Mouse (Mus musculus) kidney, postnatal 14 days (tissue): ENCODE results near the gene Rnf166.

Experiments
- DNase-seq: peaks from one replicate; pipeline ENCODE4 v3.0.0; 2022; ENCODE audit warnings: mixed read lengths

The Rnf166 gene

DNA sequence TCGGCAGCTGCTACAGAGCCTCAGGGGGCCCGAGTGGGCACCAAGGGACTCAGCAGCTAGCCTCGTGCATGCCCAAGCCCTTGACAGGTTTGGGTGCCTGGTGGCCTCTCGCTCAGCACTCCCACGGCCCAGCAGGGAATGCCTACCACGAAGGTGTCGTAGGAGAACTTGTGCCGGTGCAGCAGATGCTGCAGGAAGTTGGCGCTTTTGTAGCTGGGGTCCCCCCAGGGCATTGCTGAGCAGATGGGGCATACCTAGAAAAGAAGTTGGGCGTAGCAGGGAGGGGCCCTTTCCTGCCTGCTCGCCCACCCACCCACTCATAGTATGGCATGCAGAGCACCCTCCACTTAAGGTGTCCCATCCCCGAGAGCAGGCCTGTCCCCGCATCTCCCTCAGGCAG, 8.0 kb downstream of the Rnf166 start:
- no peak for DNase-seq

DNA sequence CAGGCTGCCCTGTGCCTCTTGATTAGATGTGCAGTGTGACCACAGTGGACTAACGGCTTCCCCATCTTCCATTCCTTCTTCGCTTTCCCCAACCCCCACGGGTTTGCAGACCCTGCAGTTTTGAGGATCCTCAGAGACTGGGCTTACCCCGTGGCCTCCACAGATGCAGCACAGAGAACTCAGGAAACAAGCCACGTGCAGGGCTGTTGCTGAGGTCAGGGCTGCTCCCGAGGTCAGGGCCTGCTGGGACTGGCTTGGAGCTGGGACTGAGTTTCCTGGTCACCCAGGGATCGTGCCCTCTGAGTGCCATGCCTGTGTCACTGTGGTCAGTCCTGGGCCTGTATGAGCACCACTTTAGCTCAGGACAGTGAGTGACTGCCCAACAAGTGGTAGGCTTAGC, 10.9 kb downstream of the Rnf166 start:
- DNase-seq, result no peak

DNA sequence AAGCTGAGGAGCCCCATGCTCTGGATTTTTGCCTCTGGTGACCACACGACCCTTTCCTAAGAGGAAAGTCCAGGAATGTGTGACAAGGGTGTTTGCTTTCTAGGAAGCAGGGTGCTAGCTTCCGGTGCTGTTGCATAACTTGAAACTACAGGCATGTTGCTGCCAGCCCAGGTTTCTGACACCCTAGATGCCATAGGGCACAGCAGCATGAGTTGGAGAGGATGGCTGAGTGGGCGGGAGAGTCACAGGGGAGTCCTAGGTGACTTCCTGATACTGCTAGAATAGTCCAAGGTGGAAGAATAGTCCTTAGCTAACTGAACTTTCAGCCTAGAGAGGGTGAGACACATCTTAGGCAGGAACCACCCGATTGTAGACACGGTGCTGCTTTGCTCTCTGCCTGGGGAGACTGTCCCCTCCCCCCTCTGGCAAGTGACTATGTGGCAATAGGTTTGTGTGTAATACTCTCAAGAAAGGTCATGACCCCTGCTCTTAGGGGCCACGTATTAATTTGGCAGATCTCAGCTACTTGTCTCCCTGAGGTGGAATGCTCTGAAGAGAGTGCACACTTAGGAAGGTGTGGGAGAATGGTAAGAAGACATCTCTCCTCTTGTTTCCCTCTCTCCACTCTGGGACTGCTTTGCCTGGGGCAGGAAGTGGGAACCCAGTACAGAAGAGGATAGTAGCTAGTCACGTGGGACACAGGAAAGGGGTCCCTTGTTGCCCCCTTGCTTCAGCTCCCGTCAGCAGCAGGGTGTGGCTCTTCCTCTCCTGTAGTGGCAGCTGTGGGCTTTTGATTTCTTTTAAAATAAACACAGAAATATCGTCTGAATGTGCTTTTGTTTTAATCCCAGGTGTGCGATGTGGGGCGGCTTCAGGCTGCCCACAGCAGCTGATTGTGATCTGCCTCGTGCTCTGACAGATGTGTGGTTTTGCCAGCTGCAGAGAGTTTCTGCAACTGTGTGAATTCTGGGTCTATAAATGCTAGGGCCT, 11.9 kb downstream of the Rnf166 start:
- DNase-seq, result no peak

DNA sequence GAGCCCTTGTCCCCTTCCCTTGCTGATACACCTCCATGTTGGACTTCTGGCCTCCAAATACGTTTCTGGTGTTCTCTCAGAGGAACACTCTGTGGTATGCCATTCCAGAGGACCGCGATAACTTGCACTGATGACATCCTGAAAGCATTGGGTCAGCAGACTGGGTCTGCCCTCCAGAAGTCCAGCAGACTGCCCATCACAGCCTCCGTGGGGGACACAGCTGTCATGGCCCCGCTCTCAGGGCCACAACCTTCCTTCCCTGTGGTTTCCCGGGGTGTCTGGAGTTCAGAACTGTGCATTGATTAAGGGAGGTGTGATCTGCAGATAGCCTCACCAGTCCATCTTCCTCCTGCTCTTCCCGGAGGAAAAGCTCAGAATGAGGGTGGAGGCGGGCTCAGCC, 13.4 kb downstream of the Rnf166 start:
- no peak for DNase-seq

DNA sequence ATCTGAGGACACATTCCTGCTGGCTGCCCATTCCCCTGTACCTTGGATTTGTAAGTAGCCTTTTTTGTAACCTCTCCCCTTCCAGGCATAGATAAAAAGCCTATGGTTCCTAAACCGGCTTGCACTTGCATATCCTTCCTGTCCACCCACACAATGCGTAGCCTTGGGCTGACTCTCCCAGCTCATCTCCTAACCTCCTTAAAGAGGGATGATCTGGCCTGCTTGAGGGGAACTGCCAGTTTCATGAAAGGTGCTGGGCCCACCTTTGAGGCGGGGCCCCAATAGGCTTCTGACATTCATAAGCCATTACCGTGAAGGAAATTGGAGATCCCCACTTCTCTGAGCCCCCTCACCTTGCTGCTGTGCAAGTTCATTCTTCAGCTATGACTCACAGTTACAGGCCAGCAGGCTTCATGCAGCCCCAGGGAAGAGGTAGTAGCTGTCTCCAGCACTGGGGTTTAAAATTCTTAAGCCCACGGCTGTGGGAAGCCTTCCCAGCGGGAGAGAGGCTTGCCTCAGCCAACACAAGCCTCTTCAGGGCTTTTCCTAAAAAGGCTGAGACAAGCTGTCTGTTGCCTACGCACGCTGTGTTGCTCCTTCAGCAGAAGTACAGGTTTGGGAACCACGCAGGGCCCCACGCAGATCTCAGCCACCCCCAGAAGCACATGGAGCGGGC, 14.3 kb downstream of the Rnf166 start:
- DNase-seq, result no peak

DNA sequence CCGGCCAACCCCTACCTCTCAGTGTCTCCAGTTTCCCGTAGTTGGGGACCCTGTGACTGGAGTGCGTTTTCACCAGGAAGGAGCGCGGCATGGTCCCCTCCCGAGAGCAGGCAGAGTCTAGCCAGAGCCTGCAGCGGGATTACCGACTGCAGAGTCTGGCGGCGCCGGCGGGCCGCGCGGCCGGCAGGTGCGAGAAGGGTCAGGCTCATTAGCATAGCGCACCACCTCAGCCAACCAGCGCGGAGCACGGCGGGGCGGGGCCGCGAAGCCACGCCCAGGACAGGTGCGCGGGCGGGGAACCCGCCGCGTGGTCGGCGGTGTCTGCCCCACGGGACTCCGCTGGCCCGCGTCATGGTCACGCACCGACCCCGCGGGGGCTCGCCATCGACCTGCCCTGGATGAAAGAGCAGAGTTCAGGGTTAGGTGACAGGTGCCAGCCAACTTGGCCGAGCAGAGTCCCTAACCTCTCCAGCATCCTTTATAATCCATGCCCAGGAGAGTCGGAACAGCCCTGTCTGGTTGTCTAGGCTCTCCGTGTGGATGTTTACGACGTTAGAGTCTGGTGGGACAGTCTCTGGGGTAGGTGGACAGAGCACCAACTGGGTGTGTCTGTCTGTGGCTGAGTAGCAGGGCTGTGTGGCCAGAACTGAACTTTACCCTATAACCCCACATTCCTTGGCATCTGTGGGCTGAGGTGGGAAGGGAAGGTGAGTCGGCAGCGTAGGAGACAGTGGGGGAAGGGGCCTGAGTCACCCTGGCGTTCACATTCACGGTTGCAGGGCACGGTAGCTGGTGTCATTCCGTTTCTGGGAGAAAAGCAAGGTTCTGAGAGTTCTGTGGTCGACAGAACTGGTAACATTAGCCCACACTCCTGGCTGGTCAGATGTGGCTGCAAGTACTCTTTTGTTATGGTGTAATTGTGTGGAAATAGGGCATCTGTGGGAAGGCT, 15.1 kb downstream of the Rnf166 start, which contains the start of gene Snai3:
TSS of gene Snai3 (minus strand) at position 210 of the 949 bp plus-strand sequence.
- DNase-seq, result peak; percentile 87

DNA sequence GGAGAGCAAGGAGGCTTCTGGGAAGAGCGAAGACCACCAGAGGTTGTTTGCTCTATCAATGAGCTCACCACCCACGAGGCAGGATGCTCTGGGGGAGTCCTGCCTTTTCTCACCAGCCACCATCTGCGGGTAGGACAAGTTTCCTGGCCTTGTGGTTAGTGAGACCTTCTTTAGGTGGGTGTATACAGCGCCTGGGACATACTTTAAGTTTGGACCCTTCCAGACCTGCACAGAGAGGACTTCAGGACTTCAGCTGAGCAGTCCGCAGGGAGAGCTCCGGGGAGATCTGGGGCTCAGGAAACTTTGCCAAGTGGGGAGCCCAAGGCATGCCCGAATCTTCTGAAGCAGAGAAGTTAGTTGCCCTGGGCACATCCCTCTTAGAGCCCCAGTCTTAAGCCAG, 15.9 kb downstream of the Rnf166 start:
- DNase-seq, result no peak

DNA sequence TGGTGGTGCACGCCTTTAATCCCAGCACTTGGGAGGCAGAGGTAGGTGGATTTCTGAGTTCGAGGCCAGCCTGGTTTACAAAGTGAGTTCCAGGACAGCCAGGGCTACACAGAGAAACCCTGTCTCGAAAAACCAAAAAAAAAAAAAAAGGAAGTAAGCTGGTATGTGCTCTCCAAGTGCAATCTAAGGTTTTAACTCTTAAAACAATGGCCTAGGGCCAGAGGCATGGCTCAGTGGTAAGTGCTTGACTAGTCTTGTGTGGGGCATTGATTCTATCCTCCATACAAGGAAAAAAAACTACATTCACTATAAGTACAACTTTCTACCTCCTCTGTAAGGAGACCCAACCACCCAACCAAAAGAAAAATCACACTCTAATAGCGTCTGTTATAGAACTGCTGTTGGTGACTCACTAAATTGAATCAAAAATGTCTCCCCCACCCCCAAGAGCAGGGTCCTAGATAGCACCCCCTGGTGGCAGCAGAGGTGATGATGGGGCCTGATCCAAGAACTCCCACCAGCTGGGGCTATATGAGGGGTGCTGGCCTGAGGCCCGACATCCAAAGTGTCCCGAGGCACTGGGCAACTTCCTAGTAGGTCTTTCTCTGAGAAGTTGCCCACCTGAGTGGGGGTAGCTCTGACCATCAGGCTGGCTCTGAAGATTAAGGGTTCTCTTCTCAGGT, 16.5 kb downstream of the Rnf166 start:
- no peak for DNase-seq

DNA sequence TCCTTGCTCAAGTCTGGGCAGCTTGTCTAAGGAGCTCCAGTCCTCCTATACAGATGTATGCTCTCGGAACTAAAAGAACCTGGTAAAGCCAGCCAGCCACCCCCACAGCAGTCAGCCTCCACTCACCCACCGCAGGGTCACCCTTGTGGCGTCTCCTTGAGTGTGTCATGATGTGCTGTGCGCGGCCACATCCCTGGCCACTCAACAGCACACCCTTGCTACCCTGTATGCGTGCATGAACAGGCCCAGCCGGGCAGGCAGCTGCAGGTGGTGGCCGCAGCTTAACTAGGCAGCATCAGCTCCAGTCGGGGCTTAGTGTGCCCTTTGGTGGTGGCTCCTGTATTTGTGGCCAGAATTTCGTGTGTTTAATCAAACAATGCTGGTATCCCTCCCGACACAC, 18.7 kb downstream of the Rnf166 start:
- no peak for DNase-seq

DNA sequence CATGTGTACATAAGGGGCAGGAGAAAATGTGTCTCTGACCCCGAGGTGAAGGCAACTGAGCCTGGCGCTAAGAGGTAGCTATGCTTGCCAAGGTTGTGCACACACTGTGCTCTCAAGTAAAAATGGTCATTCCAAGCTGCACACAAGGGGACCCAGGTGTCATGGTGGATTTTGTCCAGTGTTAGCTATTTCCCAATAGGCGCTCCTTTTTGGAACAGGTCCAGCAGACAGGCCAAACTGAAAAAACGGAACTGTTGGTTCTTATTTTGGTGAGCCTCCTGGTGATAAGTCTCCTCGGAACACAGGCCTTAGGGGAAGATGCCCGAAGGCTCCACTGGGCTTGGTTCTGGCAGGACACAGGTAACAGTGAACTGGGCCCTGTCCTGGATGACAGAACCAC, 21.5 kb downstream of the Rnf166 start:
- DNase-seq, result no peak

DNA sequence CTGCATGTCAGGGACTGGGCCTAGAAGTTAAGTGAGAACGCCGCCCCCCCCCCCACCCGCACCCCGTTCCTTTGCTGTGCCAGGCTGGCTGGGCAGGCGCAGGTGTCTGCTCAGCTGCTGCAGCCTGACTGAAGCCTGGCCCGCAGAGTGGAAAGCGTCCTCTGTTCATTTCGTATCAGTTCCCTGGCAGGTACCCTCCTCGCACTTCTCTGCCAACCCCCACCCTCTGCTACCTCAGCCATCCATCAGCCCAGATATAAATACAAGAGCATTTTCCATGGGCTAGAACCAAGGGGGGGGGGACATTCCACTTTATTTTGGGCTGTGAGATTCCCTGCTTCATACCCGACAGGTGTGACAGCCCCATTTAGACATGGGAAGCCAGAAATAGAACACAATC, 23.7 kb downstream of the Rnf166 start:
- no peak for DNase-seq

DNA sequence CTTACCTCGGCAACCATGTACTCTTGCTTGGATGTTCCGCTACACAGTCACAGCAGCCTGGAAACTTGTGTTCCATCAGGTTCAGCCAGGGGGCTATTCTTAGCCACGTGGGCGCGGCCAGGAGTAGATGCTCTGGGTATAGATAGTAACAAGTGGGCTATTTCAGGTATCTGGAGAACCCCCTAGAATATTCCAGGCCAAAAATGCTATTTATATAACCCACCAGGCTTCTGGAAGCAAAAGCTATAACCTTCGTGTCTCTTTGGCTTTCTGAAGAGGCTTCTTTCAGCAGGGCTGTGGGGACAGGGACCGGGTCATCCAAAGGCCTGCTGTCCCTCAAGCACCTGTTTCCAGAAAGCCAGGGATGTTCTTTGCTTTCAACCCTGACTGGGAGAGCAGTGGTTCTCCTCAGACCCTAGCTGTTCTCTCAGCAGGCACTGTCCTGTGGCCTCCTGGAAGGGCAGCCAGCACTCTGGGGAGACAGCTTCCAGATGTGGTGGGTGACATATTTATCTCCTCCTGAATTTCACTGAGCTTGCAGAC, 24.6 kb downstream of the Rnf166 start:
- no peak for DNase-seq

DNA sequence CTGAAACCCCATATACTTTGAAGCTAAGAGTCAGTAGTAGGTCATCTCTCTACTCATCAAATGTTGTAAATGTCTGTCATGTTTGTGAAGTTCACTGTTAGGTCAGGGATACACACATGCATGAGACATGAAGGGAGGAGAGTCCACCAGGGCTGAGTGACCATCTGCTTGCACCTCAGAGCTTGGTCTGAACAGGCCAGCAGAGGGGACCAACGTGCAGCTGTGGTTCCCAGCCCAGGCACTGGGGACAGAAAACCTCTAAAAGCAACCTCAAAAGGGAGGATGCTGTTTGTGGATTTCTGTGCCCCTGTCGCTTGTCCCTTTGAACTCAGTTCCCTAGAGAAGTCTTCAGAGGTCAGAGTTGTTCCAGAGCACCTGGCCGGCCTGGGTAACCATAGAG, 30.7 kb downstream of the Rnf166 start:
- no peak for DNase-seq

DNA sequence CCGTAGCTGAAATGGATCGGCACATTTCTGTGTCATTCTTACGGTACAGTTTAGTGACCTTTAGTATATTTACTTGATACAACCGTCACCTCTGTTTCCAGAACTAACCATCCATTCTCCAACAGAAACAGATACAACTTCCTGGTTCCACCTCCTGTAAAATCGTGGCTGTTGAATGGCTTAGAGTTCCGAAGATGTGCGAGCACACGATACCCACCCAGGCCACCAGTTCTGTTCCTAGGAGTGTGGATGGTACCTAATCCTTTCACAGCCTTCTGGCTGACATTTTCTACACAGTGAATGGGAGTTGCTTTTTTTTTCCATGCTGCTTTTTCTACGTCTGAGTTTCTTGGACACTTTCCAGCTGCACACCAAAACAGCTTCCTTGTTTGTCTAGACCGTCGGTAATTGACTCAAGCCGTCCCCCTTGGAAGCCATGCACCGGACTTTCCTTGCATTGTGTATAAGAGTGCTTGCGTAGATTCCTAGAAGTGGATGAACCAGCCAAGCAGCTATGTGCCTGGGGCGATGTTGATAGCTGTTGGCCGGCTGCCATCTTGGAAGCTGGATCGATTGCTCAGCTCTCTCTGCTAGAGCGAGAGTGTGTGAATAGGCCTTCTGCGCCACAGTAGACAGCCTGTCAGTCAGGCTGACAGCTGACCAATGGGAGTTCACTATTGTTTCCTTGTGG, 31.7 kb downstream of the Rnf166 start:
- DNase-seq, result peak; percentile 91

DNA sequence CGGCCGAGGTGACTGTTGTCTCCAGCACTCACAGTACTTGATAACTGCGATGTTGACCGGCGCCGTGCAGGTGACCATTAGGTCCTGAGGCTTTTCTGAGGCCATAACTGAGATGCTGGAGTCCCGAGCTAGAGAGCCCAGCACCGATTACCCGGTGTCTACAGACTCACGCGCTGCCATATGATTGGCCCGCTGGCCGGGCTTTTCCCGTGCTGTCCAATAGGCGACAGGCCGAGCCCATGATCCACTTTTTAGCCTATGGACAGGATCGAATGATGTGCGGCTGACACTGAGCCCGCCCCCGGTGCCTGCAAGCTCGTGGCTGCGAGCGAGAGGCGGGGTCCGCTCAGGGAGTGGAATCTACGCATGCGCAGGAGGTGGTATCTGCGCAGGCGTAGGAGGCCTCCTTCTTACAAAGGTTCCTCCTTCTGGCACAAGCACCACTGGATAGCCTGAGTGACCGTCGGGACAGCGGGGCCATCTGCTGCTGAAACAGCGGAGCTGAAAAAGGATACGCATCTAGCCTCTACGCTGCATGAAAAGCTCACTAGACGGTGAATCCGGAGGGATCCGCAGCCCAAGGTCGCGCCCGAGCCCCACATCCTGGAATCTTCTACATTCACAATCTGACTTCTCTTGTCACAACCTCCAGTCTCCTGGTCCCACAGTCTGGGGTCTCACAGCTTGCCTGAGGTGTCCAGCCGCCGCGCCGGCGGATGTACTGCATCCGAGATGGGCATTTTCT, 32.4 kb downstream of the Rnf166 start, which contains the start of gene Mvd:
TSS of gene Mvd (minus strand) at position 161 of the 745 bp plus-strand sequence.
- peak; percentile 100 for DNase-seq

DNA sequence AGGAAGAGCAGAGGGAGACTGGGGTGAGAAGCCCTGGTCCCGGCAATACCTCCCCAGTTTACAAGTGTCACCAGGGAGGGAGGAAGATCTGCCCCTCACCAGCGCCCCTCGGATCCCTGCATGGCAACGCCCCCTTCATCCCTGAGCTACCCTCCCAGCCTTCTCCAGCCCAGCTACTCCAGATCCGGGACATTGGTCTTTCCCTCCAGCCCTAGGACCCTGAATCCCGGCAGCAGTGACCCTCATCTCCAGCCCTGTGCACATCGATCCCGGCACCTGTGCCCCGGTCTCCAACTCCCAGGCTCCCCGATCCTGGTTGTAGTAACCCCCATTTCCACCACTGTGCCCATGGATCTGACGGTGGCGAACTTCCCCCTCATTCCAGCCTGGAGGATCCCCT, 33.1 kb downstream of the Rnf166 start:
- DNase-seq, result no peak

DNA sequence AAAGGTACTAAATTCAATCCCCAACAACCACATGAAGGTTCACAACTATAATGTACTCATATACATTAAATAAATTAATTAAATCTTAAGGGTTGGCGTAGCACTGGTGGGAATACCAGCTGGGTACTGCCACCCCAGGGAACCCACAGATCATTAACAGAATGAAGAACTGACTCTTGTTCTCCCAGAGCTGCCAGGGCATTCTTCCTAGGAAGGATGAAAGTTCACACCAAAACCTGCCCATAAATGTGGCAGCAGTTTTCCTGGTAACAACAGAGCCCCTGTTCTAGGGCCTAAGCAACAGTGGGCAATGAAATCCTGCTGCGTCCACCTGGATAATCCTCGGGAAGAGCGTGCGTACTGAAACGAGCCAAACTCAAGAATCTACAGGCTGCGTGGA, 33.5 kb downstream of the Rnf166 start:
- DNase-seq, result no peak

DNA sequence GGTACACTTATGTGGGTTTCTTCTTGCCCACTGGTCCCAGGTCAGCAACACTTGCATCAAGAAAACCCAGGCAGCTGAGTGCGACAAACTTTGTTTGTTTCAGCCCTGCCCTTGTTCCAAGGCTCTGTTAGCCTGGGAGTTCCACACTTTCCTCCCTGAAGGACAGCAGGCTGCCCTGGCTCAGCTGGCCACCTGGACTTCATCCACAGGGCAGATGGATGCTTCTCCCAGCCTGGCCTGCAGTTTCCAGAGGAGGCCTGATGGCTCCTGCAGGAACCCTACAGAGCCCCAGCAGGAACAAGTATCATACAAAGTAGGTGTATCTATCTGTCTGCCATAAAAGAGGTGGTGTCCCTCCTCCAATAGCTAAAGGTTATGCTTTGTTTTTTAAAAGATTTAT, 34.5 kb downstream of the Rnf166 start:
- no peak for DNase-seq

DNA sequence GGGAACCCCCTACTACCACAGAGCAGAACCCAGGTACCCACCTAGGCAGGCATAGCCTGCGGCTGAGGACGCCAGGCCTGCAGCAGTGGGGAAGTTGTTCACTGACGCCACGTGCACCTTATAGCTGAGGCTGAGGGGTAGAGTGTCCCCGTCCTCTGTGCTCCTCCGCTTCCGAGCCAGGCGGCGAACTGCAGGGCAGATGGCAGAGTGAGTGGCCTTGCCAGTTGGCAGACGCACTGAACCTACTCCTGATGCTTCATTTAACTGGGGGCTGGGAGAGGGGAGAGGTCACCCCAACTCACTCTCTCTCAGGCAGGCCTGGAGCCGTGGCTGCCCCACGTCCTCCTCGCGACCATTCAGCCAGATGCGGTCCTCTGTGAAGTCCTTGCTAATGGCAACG, 36.5 kb downstream of the Rnf166 start:
- DNase-seq, result no peak

DNA sequence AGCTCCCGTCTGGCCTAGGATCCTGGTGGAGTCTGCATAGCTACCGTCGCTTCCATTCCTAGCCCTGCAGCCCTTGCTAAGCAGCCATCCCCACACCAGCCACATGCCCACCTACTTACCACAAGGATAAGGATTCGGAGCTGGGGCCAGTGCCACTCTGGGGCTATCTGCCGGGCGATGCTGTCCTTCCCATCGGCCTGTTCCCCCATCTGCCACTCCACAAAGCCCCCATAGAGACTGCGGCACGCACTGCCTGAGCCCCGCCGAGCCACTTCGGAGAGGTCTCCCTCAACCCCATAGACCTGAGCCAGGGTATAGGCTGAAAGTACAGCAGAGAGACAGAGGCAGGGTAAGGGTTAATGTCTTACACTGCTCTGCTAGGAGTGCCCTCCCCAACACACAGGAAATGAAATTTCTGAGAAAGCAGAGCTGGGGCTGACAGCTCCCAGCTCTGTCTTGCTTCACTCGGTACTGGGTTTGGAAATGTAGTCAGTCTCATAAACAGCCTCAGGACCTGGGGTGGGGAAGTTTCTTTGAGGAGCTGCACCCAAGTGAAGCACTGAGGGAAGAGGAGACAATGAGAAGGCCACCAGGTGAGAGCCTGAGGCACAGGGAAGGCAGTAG, 38.0 kb downstream of the Rnf166 start:
- no peak for DNase-seq
